Mouse (Mus musculus): ENCODE results near the gene Trappc5. TPM values are rescaled to one million over a fixed set of nuclear protein-coding genes. Genes with fewer than 3 reads are reported as not detected.

The Trappc5 gene
- polyA plus RNA-seq, 2 experiments: 11.5 to 13.1 TPM

DNA sequence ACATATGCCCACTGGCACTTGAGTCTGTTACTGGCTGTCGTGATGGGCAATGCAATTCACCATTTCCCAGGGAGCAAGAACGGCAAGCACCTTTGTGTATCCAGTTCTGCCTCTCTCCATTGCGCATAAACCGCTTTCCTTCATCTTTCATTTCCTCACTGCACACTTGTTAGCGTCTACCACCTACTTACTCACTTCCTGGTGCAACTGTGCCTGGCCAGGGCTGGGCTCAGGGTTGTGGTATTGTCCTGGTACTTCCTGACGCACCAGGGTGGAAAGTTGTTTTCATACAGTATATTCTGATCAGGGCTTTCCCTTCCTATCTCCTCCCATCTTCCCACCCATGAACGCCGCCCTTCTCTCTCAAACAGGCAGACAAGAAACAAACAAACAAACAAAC is 15.2 kb upstream of the Trappc5 start:
- Histone ChIP-seq H3K4me2 (ENCODE audit: low read depth) (no peak overlapping the region), H3K27ac (no peak overlapping the region), H3K4me1 (replicated peaks; ENCODE audit: control insufficient read depth in 2 of 2, insufficient read depth in 2 of 2, low read length in 1 of 2) (no peaks in the 10 kb centered on the region), H3K27me3 (ENCODE audit: control insufficient read depth, insufficient read depth, low read length) (no peaks in the 10 kb centered on the region), H3K36me3 (replicated peaks; ENCODE audit: control insufficient read depth, insufficient read depth, low read depth) (no peaks in the 10 kb centered on the region), H3K9me3 (ENCODE audit: control insufficient read depth, low read length) (no peaks in the 10 kb centered on the region), H3K4me3 (ENCODE audit: insufficient read depth in 1 of 2, low read depth in 2 of 2, low read length in 2 of 2) (no peak overlapping the region), H3K9ac (replicated peaks) (no peak overlapping the region)
- TF ChIP-seq CTCF (IDR thresholded peaks at IDR 0.05; ENCODE audit: low read depth) (no peak), EP300 (IDR thresholded peaks at IDR 0.05; ENCODE audit: low read depth) (no peak)
- ATAC-seq (ENCODE audit: insufficient read depth) (no peak), DNase-seq (ENCODE audit: low read depth in 3 of 3, low spot score in 3 of 3) (no peak)
- 29% methylated on average over 8 of the region's 8 CpGs for WGBS (ENCODE audit: insufficient replicate concordance)

DNA sequence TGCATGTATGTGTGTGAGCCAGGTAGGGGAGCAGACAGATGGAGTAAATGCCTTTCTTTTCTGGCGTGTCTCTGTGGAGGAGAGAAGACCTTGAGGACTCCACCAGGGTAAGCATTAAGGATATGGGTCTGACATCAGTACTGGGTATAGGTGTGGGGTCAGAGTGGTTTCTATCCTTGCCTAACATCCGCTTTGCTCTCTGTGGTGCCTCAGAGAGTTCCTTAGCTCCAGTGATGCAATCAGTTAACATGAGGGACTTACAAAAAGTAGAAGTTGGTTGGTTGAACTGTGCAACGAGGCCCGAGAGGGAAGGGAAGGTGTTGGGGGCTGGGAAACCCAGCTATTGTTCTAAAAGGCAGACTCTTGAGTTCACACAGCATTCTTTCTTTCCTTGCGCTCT is 11.7 kb upstream of the Trappc5 start:
- 22% methylated on average over 5 of the region's 5 CpGs for WGBS (ENCODE audit: insufficient replicate concordance)
- no peak overlapping the region for H3K4me2 ChIP-seq (ENCODE audit: low read depth)
- no peaks in the 10 kb centered on the region for H3K36me3 ChIP-seq (replicated peaks; ENCODE audit: control insufficient read depth, insufficient read depth, low read depth)
- no peak for TF ChIP-seq EP300 (IDR thresholded peaks at IDR 0.05; ENCODE audit: low read depth)
- no peak for TF ChIP-seq CTCF (IDR thresholded peaks at IDR 0.05; ENCODE audit: low read depth)
- no peaks in the 10 kb centered on the region for H3K27me3 ChIP-seq (ENCODE audit: control insufficient read depth, insufficient read depth, low read length)
- no peak overlapping the region for H3K4me3 ChIP-seq (ENCODE audit: insufficient read depth in 1 of 2, low read depth in 2 of 2, low read length in 2 of 2)
- no peaks in the 10 kb centered on the region for H3K9me3 ChIP-seq (ENCODE audit: control insufficient read depth, low read length)
- ATAC-seq (ENCODE audit: insufficient read depth): peak; percentile 35; the same call in 1 of the 2 replicates
- H3K27ac ChIP-seq: no peak overlapping the region
- no peak overlapping the region for H3K9ac ChIP-seq (replicated peaks)
- DNase-seq (ENCODE audit: low read depth in 3 of 3, low spot score in 3 of 3): no peak
- no peaks in the 10 kb centered on the region for H3K4me1 ChIP-seq (replicated peaks; ENCODE audit: control insufficient read depth in 2 of 2, insufficient read depth in 2 of 2, low read length in 1 of 2)

DNA sequence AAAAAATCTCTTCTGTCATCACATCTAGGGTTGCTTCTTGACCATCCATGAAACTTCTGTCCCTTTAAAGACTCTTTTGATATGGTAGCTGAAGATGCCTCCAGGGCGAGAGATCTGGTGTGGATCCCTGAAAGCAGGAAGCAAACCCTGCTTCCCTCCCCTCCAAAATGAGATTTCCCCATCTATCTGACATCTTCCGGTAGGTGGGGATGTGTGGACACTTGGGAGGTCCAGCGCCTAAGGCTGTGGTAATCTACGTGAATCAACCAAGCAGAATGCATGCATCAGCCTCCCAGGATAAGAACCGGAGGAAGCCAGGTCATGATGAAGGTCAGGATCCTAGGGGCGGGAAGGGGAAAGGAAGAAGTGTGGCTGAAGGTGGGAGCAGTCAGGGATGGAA is 10.6 kb upstream of the Trappc5 start, which contains the start of gene Mcemp1:
Mcemp1 (plus strand) TSS at position 248 of the 400 bp plus-strand sequence.
- DNase-seq (ENCODE audit: low read depth in 3 of 3, low spot score in 3 of 3) (no peak), ATAC-seq (ENCODE audit: insufficient read depth) (no peak)
- H3K4me2 ChIP-seq (ENCODE audit: low read depth): no peak within 1 kb of the TSS
- no peak for TF ChIP-seq EP300 (IDR thresholded peaks at IDR 0.05; ENCODE audit: low read depth)
- TF ChIP-seq CTCF (IDR thresholded peaks at IDR 0.05; ENCODE audit: low read depth): no peak
- 60% methylated on average over 6 of the region's 6 CpGs for WGBS (ENCODE audit: insufficient replicate concordance)
- no peak within 1 kb of the TSS for H3K27ac ChIP-seq
- H3K27me3 ChIP-seq (ENCODE audit: control insufficient read depth, insufficient read depth, low read length): no peaks in the 10 kb centered on the region
- no peaks in the 10 kb centered on the region for H3K9me3 ChIP-seq (ENCODE audit: control insufficient read depth, low read length)
- H3K36me3 ChIP-seq (replicated peaks; ENCODE audit: control insufficient read depth, insufficient read depth, low read depth): no peaks in the 10 kb centered on the region
- no peak within 1 kb of the TSS for H3K4me3 ChIP-seq (ENCODE audit: insufficient read depth in 1 of 2, low read depth in 2 of 2, low read length in 2 of 2)
- no peaks in the 10 kb centered on the region for H3K4me1 ChIP-seq (replicated peaks; ENCODE audit: control insufficient read depth in 2 of 2, insufficient read depth in 2 of 2, low read length in 1 of 2)
- no peak within 1 kb of the TSS for H3K9ac ChIP-seq (replicated peaks)

DNA sequence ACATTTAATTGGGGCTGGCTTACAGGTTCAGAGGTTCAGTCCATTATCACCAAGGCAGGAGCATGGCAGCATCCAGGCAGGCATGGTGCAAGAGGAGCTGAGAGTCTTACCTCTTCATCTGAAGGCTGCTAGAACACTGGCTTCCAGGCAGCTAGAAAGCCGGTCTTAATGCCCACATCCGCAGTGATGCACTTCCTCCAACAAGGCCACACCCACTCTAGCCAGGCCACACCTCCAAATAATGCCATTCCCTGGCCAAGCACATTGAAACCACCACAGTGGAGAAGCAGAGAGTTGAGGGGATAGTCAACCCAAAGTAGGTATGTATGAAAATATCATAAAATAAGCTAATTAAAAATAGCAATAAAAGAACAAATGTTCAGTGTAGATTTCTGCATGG is 5.7 kb upstream of the Trappc5 start:
- DNase-seq (ENCODE audit: low read depth in 3 of 3, low spot score in 3 of 3) (no peak), ATAC-seq (ENCODE audit: insufficient read depth) (no peak)
- H3K27ac ChIP-seq: no peak overlapping the region
- no peaks in the 10 kb centered on the region for H3K4me1 ChIP-seq (replicated peaks; ENCODE audit: control insufficient read depth in 2 of 2, insufficient read depth in 2 of 2, low read length in 1 of 2)
- H3K4me3 ChIP-seq (ENCODE audit: insufficient read depth in 1 of 2, low read depth in 2 of 2, low read length in 2 of 2): no peak overlapping the region
- no peak overlapping the region for H3K4me2 ChIP-seq (ENCODE audit: low read depth)
- no peaks in the 10 kb centered on the region for H3K9me3 ChIP-seq (ENCODE audit: control insufficient read depth, low read length)
- no peaks in the 10 kb centered on the region for H3K36me3 ChIP-seq (replicated peaks; ENCODE audit: control insufficient read depth, insufficient read depth, low read depth)
- no peak overlapping the region for H3K9ac ChIP-seq (replicated peaks)
- TF ChIP-seq CTCF (IDR thresholded peaks at IDR 0.05; ENCODE audit: low read depth): no peak
- H3K27me3 ChIP-seq (ENCODE audit: control insufficient read depth, insufficient read depth, low read length): no peaks in the 10 kb centered on the region
- WGBS (ENCODE audit: insufficient replicate concordance): 34% methylated on average over 2 of the region's 2 CpGs

DNA sequence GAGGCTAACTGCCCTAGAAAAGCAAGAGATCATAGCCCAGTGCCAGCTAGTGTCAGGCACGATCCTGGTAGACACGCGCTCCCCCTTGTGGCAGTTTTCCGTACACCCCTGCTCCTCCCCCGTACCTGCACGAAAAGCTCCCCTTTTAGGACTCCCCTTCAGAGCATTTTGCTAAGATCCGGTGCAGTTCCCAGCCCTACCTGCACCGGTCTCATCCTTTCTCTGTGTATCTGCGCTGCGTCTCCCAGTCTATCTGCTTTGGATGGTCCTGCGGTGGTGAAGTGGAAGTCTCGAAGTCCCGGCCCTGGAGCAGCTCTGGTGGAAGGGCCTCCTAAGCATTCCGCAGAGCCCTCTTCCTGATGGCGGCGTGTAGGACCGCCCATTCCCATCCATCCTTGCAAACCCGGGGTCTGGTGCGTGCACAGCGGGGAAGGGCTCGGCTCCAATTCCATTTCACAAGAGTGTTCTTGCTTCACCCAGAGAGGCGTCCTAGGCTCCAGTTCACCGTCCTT is 4.1 kb upstream of the Trappc5 start, which contains the start of gene Fcor:
Fcor (minus strand) TSS at position 383 of the 512 bp plus-strand sequence.
- no peak for TF ChIP-seq EP300 (IDR thresholded peaks at IDR 0.05; ENCODE audit: low read depth)
- peak; percentile 95 for TF ChIP-seq CTCF (IDR thresholded peaks at IDR 0.05; ENCODE audit: low read depth)
- WGBS (ENCODE audit: insufficient replicate concordance): under 1% methylated on average over 23 of the region's 23 CpGs

More for the DNA sequence above, 4.1 kb upstream of the Trappc5 start, which contains the start of gene Fcor:
- ATAC-seq (ENCODE audit: insufficient read depth) (peak; percentile 50), DNase-seq (ENCODE audit: low read depth in 3 of 3, low spot score in 3 of 3) (peak in 2 of 3 experiments; percentile 39 to 43)
- Histone ChIP-seq H3K4me2 (ENCODE audit: low read depth) (peak within 1 kb of the TSS; percentile 71), H3K36me3 (replicated peaks; ENCODE audit: control insufficient read depth, insufficient read depth, low read depth) (no peaks in the 10 kb centered on the region), H3K4me1 (replicated peaks; ENCODE audit: control insufficient read depth in 2 of 2, insufficient read depth in 2 of 2, low read length in 1 of 2) (peaks cover under 1 to 5% of the 10 kb centered on the region in 2 experiments), H3K27me3 (ENCODE audit: control insufficient read depth, insufficient read depth, low read length) (no peaks in the 10 kb centered on the region), H3K9me3 (ENCODE audit: control insufficient read depth, low read length) (no peaks in the 10 kb centered on the region), H3K27ac (no peak within 1 kb of the TSS), H3K4me3 (ENCODE audit: insufficient read depth in 1 of 2, low read depth in 2 of 2, low read length in 2 of 2) (peak within 1 kb of the TSS; percentile 53 to 81), H3K9ac (replicated peaks) (peak within 1 kb of the TSS; percentile 32)

Data from liver, embryonic 14.5 days (tissue).